Mouse (Mus musculus) heart, postnatal 25 days (tissue): ENCODE measurements around the gene Rhcg. TPM values are rescaled to one million over a fixed set of nuclear protein-coding genes. Genes with fewer than 3 reads are reported as not detected.

ENCODE experiments used
- DNase-seq: peaks from one replicate; pipeline ENCODE4 v3.0.0; 2022; ENCODE audit warnings: low spot score
- intact Hi-C: fragments of 180-260 bp; cut with DNase I; formaldehyde crosslinking; loops from one replicate; pipeline ENCODE4 v1.15.1; 2025
- total RNA-seq, 2 experiments: library from RNA; stranded (reverse); gene quantifications; 2 replicates each; pipeline ENCODE4 v1.2.3; 2021

The Rhcg gene
- total RNA-seq, 2 experiments from 2014 or later = not detected

DNA sequence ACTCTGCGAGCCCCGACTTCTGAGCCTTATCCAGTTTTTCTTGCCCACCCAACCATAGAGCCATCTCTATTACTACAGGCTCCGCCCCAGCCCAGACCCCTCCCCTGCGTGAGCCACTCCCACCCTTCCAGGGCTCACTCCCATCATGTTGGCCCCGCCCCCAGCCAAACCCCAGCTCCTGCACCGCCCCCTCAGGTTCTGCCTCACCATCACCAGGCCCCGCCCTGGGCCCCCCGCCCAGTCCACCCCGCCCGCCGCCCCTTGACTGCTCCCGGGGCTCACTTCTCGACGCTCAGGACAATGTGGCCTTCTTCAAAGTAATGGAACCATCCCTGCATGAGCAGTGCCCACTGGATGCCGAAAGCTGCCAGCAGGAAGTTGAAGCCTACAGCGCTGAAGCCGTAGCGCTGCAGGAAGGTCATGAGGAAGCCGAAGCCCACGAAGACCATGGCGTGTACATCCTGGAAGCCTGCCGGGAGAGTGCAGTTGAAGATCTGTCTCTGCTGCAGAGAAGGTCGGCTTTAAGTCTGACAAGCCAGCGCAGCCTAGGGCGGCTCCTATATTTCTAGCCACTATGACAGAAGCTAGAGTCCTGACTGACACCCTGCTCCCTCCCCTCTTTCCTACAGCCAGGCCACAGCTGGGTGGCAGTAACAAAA, 10.1 kb downstream of the Rhcg start:
- no peak for DNase-seq
- intact Hi-C loops = no loop called here

DNA sequence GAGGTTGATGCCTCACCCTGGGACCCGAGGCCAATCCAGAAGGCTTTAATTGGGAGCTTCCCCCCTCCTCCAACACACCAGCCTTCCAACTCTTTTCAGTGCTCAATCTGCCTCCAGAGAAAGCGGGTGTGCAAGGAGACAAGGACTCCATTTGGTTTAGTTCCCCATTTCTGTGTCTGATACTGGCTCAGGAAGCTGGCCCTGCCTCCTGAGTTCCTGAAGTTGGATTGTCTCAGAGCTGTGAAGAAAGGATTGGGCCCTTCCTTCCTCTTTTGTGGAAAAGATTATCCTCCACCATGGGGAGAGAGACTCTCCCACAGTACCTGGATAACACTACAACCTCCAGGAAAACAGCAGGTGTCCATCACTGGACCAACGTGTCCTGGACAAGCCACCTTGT, 10.7 kb downstream of the Rhcg start:
- no peak for DNase-seq

DNA sequence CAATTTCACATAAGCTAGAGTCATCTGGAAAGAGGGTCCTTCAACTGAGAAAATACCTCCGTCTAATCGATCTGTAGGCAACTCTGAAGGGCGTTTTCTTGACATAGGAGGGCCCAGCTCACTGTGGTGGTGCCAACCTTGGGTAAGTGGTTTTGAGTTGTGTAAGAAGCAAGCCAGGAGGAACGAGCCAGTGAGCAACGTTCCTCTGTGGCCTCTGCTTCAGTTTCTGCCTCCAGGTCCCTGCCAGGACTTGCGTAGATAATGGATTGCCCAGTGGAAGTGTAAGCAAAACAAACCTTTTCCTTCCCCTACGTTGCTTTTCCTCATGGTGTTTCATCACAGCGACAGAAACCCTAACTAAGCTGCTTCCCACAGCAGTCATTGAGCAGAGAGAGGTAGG, 15.5 kb downstream of the Rhcg start:
- no peak for DNase-seq
- intact Hi-C loops = no loop called here

More for the DNA sequence above, 10.7 kb downstream of the Rhcg start:
- intact Hi-C loops = no loop called here

DNA sequence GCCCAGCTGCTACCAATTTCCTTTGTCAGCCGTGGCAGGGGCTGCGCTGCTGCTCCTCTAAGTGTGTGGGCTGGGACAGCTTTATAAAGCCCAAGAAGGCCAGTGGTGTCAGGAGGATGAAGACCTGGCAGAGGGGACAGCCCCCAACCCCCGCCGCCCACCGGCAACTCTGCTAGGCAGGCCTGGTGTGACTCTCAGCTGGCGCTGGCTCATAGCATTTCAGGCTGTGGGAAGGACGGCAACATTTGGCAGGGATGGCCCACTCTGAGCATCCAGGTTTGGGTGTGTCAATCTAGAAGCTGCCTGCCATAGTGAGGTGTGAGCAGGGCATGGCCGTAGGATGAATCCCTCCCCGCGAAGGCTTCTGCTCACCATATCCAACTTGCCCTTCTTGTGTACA, 17.3 kb downstream of the Rhcg start:
- intact Hi-C loops = no loop called here
- DNase-seq = no peak

DNA sequence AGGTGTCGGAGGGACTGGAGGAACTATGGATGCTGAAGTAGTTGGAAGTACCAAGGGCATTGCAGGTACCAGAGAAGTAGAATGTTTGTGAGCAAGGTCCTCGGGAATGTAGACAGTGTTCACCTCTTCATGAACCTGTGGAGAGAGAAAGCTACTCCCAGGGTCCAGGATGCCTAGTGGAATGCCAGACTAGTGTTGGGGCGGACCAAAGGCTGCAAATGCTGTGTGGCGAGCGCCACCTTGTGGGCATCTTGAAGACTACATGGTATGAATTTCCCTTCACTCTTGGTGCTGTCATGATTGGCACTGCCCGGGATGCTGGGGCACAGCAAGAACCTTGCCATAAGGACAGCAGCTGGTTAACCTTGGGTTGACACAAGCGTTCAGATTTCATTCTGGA, 22.6 kb downstream of the Rhcg start:
- intact Hi-C loops = loop anchor here (1.0 to 5.0 kb wide), 3 partner anchors 48 to 223 kb away; no protein-coding TSS in a partner anchor

DNA sequence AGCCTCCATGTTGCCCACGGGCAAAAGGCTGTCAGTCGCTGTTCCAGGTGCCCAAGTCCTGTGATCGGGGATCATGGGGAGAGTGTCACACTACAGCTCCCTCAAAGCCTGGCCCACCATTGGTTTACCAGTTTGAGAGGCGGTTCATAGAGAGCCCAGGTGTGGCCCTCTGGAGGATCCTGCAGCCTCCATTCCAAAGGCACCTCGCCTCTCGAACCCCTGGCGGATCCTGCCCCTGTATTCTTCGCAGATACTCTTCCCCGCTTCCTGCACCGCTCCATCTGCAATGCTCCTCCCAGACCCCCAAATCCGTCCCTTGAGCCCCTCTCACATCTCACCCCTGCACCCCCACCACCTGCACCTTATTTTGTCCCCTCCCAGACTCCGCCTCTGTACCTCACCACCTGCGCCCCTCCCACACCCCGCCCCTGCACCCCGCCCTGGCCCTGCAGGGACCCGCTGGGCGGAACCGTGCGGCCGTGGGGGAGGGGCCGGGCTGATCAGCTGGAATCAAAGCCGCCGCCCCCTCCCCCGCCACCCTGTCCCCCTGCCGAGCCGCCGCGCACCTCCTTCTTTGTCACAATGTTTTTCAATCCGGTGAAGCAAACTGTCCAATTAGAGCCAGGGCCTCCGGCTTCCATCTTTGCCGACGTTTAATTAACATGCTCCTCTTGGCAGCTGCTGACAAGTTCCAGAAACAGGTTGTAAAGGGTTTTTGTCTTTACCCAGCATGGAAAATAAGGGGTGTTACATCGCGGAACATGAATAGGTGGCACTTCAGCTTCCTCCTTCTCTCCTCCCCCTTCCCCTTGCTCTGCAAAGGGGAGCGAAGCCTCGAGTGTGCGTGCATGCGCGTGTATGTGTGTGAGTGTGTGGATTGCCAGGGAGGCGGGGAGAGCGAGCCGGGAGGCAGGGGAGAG, 25.4 kb downstream of the Rhcg start:
- DNase-seq = no peak
- intact Hi-C loops = no loop called here

More for the DNA sequence above, 22.6 kb downstream of the Rhcg start:
- no peak for DNase-seq

DNA sequence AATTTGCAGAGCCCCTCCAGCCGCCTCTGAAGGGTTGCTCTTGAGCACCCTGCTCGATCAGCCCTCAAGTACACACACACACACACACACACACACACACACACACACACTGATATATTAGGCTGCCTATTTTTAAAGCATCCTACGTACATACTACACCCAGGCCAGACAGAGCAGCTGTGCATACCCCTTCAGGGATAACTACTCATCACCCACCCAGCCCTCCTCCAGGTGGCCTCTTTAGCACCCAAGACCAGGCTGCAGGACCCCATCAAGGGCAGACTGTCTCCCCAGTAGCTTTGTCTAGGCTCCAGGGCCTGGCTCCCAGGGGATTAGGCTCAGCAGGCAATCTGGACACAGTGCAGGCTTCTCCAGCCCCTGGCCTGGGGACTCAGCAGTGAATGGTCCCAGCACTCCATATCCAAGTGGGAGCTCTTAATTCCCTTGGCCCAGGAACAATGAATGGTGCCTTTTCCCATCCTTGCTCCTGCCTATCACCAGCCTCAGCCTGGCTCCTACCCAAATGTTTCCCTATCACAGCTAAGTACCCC, 26.8 kb downstream of the Rhcg start:
- no peak for DNase-seq
- intact Hi-C loops = no loop called here

DNA sequence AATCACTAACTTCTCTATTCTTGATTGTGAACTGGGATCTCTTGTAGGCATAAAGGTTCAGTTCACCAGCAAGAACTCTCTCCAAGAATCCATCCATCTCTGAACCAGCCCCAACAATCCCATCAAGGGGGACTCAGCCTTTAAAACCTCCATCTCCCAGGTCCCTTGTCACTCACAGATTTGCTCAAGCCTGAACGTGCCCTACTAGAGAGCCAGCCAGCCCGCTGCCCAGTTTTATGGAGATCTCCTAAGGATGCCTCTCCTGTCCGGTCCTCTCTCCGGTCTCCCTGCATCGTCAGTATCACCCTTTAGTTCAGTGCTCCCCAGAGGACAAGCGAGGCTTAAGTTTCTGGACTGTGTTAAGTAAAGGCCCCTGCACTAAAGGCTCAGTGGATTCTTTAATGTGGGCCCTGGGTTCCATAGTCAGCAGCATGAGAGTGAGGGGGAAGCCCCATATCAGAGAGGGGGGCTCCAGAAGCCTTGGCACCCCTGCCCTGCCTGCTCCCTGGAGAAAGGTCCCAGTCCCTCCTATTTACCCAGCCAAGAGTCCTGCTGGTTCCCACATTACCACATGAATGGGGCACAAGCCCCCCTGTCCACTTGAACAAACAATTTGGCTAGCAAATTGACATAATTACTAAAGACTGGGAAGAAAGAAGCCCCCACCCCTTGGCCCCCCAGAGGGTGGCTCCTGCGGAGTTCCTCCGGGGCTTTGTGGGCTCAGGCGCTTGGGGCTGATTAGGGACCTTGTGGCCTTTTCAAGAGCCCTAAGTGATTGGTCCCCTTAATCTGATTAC, 27.5 kb downstream of the Rhcg start:
- DNase-seq = no peak
- intact Hi-C loops = no loop called here

DNA sequence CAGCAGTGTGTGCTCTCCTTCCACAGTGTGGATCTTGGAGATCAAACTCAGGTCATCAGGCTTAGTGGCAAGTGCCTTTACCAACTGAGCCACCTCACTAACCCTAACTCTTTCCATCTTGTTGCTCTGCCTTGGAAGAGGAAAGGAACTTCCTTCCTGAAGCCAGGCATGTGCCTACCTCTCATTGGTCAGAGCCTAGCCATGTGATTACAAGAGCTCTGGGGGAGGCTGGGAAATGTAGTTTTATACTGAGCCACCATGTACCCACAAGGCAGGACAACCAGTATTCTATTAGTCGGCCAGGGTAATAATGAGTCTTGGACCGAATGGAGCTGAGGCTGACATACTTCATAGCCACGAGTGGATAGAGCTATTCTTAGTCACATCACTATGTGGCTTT, 29.2 kb downstream of the Rhcg start:
- DNase-seq = no peak
- intact Hi-C loops = no loop called here

DNA sequence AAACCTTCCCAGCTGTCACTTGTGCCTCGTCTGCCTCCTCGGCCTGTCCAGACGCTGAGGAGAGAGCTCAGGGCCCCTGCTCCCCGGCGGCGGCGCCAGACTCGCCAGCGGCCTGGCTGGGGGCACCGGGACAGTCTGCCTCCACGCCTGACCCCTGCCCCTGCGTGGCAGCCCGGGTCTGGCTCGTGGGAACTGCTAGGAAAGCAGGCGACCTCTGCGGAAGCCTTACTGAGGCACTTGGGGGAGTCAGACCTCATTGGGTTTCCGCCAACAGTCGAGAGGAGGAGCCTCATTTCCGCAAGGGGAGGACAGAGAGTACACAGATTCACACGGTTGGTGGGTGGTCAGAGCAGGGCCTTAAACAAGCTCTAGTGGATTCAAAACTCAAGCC, 38.6 kb downstream of the Rhcg start:
- intact Hi-C loops = no loop called here
- no peak for DNase-seq

DNA sequence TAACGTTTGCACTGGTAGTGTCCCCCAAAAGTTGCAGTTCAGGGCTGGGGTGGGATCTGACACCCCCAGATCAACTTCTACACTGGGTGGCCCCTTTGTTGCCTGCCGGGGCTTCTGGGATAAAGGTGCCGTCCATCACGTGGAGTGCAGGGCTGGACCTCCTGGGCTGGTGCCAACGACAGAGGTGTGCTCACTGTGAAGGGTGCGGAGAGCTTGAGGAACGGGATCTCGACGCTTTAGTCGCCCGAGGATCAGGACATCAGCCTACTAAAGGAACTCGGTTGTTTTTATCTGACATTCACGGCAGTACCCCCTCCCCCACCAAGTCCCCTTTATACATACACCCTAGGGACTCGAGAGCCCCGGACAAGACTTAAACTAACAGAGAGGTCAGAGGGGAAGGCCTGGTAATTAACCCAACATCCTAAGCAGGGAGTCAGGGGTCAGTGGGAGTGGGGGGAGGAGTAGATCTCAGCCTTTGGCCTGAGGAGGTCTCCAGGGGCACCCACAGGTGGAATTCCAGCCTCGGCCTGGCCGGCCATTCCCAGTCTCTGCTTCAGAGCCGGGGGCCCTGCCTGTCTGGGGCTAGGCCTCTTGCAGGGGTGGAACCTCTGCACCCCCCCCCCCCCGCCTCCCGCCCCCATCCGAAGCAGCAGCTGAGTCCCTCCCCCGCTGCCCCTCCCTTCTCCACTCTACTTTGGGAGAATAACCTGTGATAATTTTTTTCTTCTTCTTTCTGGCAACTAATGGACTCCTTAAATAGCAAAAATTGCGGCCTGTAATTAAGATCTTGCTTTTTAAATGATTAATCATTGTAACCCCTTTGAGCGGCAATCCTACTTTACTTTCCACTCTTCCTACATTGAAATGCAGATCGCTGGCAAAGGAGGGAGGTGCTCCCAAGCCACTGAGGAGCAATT, 39.3 kb downstream of the Rhcg start:
- intact Hi-C loops = no loop called here
- no peak for DNase-seq

DNA sequence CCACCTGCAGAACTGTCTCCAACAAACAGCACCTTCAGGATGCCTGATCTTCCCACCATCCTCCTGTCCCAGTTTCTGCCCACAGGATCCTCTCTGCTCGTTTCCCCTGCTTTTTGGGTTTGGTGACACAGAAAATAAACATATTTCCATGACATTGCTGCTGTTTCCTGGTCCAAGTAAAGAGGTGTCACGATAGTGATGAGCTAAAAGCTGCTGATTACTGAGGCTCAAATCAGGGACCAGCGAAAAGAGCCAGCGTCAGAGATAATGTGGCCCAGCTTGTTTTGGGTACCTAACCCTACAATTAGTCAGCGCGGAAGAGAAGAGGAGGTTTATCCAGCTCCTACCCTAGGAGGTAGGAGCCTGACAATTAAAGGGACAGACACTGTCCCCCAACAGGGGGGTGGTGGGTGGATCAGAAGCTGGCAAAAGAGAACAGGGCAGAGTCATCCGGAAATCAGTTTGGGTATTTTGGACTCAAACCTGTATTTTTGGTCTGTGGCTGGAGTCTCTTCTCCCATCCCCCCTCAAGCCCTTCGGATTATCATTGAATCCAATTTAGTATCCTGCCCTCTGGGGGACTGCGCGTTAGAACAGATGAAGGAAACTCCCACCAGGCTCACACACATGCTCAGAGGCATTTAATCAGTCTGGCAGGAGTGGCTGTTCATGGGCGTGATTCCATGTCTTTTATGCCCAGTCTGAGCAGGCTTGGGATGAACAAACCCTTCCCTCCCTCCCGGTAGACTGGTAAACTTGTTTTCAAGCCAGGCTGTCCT, 40.2 kb downstream of the Rhcg start:
- intact Hi-C loops = no loop called here
- DNase-seq = no peak

DNA sequence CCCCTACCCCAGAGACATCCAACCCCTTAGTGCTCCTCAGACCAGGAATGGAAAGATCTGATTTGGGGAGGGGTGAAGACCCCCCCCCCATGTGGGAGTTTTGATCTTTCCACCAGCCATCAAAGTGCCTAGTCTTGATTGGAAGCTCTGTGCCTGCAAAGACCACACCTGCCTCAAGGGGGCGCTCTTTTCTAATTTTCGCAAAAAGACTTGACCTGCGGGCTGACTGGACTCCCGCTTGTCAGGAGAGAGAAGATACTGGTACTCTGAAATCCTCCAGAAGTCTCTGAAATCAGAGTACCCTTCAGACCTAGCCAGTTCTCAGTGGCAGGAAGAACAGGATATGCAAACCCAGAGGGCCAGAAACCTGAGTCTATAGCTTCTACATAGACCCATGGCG, 40.8 kb downstream of the Rhcg start:
- intact Hi-C loops = no loop called here
- DNase-seq = no peak

DNA sequence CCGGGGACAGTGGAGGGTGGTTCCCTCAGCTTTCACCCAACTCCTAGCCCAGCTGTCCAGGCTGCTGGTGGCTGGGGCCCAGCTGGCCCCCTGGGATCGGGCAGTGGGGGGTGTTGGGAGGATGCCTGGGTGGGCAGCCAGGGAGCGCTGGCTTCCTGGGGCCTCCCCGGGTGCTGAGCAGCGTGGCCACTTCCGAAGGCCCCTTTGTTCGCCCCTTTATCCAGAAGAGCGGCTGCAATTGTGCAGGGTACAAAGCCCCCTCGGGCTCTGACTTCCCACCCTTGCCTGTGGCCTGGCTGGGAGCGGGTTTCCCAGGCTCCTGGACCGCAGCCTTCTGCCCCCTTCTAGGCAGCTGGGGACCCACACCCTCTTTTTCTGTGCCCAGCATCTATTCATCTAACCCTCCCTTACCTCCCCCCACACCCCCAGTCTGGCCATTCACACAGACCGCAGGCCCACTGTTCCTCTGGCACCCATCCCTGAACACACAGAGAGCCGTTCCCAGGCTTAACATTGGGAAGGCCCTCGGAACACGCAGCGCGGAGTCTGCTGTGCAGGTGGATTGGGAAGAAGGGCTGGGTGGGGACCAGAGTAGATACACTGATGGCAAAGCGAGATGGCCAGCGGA, 45.2 kb downstream of the Rhcg start:
- DNase-seq = no peak
- intact Hi-C loops = no loop called here

DNA sequence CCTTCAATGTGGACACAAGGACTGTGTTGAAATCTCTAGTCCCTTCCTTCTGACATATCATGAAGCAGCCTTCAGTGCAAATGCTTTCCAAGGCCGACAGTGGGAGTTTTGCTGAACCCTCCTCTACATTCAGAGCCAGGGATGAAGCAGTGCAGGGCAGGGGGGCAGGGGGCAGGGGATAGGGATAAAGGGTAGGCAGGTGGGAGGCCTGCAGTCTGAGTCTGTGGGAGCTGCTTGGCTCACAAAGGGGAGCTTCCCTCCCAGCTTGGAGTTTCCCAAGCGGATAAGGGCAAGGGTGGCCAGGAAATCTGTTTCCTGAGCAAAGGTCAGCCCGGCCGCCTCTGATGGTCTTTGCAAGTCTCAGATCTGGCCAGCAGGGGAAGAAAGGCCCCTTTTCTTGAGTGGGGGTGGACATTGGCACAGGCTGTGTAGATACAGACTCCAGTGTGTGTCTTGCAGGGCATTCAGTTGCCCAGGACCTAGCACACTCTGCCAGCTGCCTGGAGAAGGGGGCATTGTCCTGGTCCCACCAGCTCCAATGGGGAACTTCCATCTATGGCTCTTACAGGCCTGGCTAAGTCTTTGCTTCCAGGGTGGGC, 48.4 kb downstream of the Rhcg start:
- DNase-seq = no peak
- intact Hi-C loops = no loop called here

DNA sequence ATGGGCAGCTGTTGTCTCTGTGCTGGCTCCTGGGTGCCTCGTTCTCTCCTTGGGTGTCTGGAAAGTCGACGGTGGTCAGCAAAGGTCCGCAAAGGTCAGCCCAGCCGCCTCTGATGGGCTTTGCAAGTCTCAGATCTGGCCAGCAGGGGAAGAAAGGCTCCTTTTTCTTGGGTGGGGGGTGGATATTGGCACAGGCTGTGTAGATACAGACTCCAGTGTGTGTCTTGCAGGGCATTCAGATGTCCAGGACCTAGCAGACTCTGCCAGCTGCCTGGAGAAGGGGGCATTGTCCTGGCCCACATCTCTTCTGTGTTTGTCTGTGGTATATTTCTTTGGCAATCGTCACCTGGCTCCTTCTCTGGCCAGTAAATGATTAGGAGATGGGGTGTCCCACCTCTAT, 49.2 kb downstream of the Rhcg start:
- no peak for DNase-seq
- intact Hi-C loops = no loop called here

DNA sequence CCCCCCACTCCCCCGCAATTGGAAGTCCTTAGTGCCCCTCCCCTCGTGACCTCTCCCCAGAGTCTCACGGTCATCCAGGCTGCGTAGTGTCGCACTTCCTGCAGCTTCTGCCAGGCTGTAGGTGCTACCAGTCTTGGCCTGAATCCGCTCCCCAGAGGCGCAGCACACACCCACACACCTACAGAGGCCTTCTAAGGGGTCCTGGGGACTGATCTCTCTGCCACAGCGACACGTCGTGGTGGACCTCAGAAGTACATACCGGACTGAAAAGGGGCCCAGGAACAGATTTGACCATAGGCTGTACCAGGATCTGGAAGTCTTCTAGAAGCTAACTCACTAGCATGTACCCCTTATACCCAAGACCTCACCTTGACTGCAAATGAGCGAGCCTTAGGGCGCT, 53.8 kb downstream of the Rhcg start:
- intact Hi-C loops = no loop called here
- DNase-seq = no peak

DNA sequence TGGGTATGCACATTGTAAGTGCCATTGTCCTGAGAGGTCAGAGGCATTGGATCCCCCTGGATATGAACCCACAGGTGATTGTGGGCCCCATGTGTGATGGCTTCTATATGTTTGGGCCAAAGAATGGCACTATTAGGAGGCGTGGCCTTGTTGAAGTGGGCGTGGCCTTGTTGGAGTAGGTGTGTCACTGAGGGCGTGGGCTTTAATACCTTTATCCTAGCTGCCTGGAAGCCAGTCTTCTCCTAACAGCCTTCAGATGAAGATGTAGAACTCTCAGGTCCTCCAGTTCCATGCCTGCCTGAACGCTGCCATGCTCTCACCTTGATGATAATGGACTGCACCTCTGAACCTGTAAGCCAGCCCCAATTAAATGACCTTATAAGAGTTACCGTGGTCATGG, 55.1 kb downstream of the Rhcg start:
- DNase-seq = no peak
- intact Hi-C loops = no loop called here
